Mouse (Mus musculus) frontal cortex, postnatal 14 days (tissue): Measurements from ENCODE around the gene Olfr1375.
A peak's percentile ranks its signal among the peaks of the same experiment; 100 is the strongest.
"Not testable (repeated sequence)": the region's sequence is repeated elsewhere in the genome, so short reads cannot be mapped to it uniquely, and the experiment has no call there.

ENCODE experiments used
- DNase-seq, 2 experiments: peaks; one replicate each; pipeline ENCODE4 v3.0.0; 2022; ENCODE audit warnings: low spot score in 2 of 2

Olfr1375 gene

GRCm38 (mm10) chr11:51047809-51048208 is at the start of gene Olfr1375:
Olfr1375 (plus strand) TSS chr11:51048109.
- DNase-seq = not testable (repeated sequence)

- DNase-seq = no peak
Measured at GRCm38 (mm10) chr11:51003296-51003695, 44.6 kb upstream of the Olfr1375 start, which contains the start of gene Olfr51. Olfr51 (plus strand) TSS chr11:51003596.

DNA sequence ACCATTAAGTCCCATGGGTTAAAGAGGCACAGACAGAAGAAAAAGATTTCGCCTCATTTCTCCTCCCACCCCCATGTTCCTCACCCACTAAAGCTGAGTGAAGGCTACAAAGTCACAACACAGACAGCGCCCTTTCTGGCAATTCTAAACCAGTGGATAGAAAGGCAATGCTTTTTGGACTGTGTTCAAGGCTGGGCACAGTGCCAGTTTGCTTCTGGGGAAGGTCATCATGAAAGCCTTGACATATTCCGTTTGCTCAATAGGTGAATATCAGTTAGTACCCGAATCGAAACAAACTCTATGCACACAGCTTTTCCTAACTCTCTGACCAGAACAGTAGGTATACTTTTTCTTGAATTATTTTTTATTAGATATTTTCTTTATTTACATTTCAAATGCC is 36.1 kb upstream of the Olfr1375 start:
- DNase-seq = no peak

GRCm38 (mm10) chr11:51013936-51014335 is 34.0 kb upstream of the Olfr1375 start, which contains the start of gene Olfr54:
Olfr54 (plus strand) TSS chr11:51014236.
- no peak for DNase-seq

GRCm38 (mm10) chr11:51016341-51016740 is 31.6 kb upstream of the Olfr1375 start:
- DNase-seq = no peak

GRCm38 (mm10) chr11:51026811-51027210 is 21.1 kb upstream of the Olfr1375 start:
- DNase-seq = not testable (repeated sequence)

DNA sequence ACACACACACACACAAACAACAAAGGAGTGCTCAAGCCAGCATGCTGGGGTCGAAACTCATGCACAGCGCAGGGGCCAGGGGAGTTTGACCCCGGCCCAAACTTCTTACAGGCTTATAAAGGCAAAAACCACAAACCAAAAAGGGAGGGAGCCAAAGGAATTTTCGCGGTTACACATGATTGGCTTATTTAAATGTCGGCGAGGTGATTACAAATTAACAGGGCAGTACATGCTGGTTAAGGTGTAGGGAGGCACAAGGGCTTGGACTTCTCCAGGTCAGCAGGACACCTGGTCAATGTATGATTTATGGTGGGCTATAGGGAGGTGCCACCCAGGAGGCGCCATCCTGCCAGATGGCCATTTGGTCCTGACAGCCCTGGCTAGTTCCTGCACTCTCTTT is 18.5 kb upstream of the Olfr1375 start:
- DNase-seq = not testable (repeated sequence)

DNA sequence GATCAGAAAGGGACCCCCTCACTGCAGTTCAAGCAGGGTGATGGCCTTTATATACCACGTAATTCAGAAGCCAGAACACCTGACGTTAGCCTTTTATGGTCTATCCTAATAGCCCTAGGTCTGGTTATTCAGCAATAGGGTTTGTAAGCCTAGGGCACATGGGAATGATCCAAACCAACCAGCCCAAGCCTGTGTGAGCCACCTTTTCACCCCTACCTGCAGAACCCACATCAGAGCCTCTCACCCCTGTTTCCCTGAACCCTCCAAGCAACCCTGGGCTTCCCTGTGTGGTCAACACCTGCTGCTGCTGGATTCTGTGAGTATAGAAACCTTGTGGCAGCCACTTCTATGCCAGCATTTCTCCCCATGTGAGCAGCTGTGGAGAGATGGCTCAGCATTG is 17.7 kb upstream of the Olfr1375 start:
- DNase-seq = no peak

- DNase-seq = no peak
Measured at GRCm38 (mm10) chr11:51032851-51033250, 15.1 kb upstream of the Olfr1375 start.

DNA sequence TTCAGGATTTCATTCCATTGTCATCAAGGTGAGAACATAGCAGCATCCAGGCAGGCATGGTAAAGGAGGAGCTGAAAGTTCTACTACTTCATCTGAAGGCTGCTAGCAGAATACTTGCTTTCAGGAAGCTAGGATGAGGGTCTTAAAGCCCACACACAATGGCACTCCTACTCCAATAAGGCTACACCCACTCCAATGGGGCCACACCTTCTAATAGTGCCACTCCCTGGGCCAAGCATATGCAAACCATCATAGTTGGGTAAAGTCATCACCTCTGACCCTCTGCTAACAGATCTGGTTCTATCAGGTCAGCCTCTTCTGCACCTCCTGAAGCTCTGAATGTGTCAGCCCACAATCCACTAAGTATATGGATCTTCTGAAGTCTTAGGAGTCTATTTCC is 13.8 kb upstream of the Olfr1375 start:
- not testable (repeated sequence) for DNase-seq

DNA sequence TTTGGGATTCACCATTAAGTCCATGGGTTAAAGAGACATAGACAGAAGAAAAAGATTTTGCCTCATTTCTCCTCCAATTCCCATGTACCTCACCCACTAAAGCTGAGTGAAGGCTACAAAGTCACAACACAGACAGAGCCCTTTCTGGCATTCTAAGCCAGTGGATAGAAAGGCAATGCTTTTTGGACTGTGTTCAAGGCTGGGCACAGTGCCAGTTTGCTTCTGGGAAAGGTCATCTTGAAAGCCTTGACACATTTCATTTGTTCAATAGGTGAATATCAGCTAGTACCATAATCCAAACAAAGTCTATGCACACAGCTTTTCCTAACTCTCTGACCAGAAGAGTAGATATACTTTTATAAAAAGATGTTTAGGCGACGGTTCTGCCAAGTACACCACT is 12.0 kb upstream of the Olfr1375 start:
- DNase-seq = no peak

- DNase-seq = not testable (repeated sequence)
Measured at GRCm38 (mm10) chr11:51044776-51045175, 3.1 kb upstream of the Olfr1375 start.

- DNase-seq = no peak
Measured at GRCm38 (mm10) chr11:51051678-51052077, 3.8 kb downstream of the Olfr1375 start.

DNA sequence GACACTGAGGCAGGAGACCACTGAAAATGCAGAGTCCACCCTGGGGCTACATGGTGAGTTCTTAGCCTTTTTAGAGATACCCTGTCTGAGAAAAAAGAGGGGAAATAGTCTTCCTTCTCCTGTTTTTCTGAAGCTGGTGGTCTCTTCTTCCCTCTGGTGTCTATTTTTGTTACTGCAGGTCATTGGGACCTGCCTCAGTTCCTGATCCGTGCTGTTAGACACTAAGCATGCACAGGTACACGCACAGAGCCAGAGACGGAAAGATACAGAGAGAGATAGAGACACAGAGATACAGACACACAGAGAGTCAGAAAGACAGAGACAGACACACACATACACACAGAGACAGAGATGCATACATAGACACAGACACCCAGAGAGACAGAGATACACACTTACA is 5.3 kb downstream of the Olfr1375 start:
- DNase-seq = no peak

GRCm38 (mm10) chr11:51059151-51059571 is 11.3 kb downstream of the Olfr1375 start, which contains the start of gene Zfp354a:
Zfp354a (plus strand) TSS chr11:51059257.
- peak; percentile 31 to 60 for DNase-seq

GRCm38 (mm10) chr11:51059640-51060039 is 11.7 kb downstream of the Olfr1375 start:
- DNase-seq = no peak

GRCm38 (mm10) chr11:51060981-51061380 is 13.1 kb downstream of the Olfr1375 start:
- no peak for DNase-seq

- DNase-seq = no peak
Measured at GRCm38 (mm10) chr11:51063276-51063675, 15.4 kb downstream of the Olfr1375 start.

DNA sequence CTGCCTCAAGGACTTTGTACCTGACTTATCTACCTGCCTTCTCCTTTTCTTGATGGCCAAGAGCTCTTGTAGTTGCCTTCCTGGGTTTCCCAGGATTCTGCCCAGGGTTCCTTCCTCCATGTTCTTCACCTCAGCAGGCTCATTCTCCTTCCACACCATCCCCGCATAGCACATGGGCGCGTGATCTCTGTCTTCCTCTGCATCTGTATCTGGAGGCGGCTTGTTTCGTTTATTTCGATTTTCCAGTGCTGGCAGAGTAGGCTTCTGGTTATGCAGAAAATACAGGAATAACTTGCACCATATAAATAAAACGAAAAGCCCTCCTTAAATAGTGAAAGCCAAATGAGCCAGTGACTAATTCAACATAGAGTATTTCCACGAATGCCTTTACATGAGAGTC is 15.9 kb downstream of the Olfr1375 start:
- DNase-seq = no peak

- DNase-seq = no peak
Measured at GRCm38 (mm10) chr11:51084527-51084926, 36.6 kb downstream of the Olfr1375 start.

DNA sequence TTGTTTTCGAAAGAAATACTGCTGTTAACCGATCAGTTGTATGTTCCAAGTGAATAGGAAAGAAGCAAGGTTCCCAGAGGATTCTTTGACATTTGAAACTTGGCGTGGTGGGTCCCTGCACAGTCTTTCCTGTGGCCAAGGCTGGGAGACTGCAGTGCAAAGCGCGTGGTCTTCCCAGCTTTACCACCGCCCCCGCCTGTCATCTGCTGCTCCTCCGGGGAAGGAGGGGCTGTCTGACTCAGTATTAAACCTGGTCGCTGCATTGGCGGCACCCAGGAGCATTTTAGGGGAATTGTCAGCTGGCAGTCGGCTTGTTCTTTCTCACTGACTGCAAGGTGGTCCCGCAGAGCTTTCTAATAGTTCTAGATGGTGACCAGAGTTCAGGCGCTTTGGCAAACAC is 37.4 kb downstream of the Olfr1375 start:
- no peak for DNase-seq
